Mouse (Mus musculus): Measurements from ENCODE around the gene Spryd3.

The Spryd3 gene

DNA sequence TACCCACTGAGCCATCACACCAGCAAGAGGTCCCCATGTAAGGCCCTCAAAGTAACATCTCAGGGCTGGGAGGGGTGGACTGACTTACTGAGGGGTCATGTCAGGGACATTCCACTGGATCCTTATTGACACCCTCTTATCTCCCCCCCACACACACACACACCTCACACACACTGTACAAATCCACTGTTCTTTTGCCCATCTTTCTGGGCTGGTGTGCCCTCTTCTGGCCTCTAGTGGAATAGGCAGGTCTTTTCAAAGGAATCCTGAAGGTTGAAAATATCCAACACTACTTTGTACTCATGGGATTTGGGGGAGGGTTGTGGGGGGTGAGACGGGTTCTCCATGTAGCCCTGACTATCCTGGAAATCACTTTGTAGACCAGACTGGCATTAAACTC lies 10.8 kb upstream of the Spryd3 start:
- peak; percentile 47 for DNase-seq (ENCODE audit: low spot score)

DNA sequence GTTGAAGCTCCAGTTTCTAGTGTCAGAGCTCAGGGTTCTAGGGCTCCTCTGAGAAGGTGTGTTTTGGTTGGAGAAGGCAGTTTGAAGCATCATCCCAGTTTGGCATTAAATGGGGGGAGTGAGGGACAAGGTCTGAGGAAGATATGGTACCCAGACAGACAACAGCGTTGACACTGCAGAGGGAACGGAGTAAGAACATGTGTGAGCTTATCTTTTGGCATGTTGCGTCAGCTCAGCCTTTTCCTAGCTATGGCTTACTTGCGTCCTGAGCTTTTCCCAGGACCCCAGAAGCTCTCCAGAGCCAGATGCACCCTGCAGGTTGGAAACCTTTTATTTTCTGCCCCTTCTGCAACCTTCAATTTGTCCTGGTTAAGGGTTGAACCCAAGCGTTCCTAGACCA lies 10.1 kb upstream of the Spryd3 start:
- DNase-seq (ENCODE audit: low spot score) = no peak

DNA sequence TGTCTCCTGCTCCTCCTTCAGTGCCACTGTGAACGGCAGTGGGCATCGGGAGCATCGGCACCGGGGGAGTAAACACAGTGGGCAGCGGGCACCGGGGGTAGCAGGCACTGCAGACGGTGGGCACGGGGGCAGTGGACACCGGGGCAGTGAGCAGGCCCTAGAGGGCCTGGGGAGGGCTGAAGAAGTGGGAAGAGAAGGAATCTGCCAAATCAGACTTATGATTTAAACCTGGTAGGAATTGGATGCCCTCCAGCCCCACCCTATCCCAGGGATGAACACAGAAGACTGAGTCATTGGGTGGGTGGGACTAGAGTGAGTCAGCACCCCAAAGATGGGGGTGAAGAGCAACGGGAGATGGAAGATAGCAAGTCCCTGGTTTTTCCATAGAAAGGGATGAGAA lies 9.3 kb upstream of the Spryd3 start:
- DNase-seq (ENCODE audit: low spot score) = no peak

DNA sequence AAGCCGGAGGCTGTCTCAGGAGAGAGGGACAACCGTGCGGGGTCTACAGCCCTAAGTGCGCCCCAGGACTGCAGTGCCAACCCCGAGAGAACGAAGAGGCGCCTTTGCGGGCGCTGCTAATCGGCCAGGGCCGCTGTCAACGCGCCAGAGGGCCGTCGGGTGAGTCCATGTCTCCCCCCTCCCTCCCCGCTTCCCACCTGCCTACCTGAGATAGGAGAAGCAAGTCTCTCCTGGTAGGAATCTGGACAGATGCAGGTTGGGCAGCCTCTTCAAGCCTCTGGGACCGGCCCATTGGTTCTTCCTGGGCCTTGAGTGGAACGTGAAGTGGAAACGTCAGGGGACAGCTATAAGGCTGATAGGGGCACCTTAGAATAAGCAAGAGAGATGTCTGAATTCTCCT lies 8.7 kb upstream of the Spryd3 start:
- no peak for DNase-seq (ENCODE audit: low spot score)

DNA sequence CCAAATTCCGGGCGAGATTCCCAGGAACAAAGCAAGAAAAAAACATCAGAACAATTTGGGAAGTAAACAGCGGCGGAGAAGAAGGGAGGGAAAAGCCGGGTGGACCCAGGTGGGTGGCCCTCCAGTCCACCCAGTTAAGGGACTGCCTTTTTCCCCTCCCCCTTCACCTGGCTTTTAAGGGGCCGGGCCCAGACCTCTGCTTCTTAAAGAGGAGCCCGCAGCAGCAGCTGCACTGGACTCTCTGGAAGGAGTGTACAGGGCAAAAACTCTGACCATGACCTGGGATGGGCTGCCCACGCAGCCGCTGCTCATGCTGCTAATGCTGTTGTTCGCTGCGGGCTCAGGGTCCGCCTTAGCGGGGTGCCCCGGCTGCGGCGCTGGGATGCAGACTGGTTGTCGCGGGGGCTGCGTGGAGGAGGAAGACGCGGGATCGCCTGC lies 8.3 kb upstream of the Spryd3 start, which contains the start of gene Igfbp6:
Gene Igfbp6, plus strand, starts transcription at position 89 of the 438 bp plus-strand sequence.
- no peak for DNase-seq (ENCODE audit: low spot score)

DNA sequence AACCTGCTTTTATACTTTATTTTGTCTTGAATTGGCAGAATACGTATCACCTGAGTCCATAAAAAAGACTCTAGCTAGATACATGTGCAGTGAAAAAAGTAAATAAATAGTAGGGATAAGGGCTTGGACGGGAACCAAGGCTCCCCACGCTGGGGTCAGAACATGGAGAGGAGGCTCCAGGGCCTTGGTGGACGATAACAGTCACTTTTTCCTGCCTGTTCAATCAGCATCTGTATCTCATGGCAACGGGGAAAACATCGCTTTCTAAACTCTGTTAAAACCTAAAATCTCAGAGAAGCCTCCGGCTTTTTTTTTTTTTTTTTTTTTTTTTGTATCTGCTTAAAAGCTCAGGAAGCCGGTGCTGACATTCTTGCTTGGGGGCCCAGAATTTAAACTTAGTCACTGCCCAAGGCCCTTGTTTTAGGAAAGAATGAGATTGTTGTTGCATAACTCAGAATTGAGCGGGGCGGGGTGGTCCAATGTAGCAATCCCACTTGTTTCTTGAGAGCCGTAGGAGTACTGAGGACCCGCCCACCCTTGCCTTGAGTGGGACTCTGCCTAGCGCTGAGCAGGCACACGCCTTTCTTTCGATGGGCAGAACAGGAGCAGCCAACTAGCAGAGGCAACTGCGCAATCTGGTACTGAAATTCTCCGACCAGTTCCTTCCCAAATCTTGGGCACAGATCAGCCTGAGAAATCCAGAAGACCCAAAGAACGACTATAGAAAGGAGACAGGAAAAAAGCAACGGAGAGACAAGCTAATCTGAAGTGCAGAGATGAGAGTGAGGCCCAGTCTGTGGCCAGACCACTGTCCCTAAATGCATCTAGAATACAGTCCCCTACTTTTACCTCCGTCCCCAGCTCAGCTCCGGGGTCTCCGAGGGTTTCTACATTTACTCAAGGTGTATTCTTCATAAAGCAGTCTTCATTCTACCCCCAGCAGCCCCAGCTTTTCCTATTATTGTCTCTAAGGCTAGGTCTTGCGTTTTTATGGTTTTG lies 7.2 kb upstream of the Spryd3 start:
- DNase-seq (ENCODE audit: low spot score) = no peak

DNA sequence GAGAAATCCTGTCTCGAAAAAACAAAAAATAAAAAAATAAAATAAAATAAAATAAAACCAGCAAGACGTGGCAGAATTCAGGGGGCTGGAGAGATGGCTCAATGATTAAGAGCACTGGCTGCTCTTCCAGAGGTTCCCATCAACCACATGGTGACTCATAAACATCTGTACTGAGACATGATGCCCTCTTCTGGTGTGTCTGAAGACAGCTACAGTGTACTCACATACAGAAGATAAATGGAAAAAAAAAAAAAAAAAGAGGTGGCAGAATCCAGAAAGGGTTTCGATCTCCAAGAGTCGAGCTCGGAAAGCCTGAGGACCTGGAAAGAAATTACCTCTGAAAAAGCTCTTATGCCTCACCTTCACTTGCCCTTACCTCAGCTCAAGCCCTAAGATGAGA lies 5.1 kb upstream of the Spryd3 start:
- no peak for DNase-seq (ENCODE audit: low spot score)

DNA sequence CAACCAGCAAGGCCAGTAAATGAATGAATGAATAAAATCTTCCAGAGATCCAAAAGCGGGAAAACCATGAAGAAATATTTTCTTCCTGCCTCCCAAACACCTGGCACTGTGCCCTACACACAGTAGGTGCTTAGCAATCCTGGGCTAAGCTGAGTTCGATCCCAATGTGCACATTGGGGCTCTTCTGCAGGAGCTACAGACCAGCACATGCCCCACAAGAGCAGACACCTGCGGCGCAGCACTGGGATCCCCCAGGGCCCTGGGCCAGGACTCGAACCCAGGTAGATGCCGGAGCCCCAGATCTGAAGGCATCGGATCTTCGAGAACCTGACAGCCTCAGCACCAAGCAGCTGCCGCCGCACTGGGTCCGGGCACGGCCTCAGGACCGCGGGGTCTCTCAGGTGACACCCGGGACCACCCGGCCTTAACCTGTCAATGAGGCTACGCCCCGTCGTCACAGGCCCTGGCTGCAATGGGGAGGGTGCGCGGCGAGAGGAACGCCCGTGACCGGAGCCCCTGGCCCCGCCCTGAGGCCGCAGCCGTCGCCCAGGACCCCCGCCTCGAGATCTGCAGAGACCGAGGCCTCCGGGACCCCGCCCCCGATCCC lies 409 bp downstream of the Spryd3 start:
- DNase-seq (ENCODE audit: low spot score) = no peak

DNA sequence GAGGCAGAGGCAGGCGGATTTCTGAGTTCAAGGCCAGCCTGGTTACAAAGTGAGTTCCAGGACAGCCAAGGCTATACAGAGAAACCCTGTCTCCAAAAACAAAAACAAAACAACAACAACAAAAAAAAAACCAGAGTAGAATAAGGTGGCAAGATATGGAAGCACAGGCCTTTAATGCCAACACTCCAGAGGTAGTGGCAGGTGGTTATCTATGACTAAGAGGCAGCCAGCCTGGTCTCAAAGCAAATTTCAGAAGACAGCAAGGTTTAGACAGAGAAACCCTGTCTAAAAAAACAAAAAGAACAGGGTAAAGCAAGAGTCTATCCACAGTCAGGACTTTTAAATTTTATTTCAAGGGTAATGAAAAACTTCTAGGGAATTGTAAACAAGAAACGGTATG lies 1.3 kb downstream of the Spryd3 start:
- no peak for DNase-seq (ENCODE audit: low spot score)

DNA sequence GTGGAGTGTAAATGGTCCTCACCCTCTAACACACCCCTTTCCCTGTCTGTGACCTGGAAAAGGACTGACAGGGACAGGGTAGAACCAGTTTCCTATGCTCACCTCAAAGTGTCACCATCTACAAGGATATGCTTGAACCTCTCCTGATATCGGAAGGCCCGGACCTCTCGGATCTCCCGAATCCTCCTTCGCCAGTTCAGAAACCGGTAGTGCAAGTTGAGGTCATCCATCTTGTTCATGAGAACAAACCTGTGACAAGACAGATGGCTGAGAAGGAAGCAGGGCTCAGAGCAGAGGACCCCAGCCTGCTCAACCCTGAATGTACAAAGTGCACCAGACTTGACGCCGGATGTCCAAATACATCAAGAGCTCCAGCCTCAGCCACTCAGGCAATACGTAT lies 2.7 kb downstream of the Spryd3 start:
- DNase-seq (ENCODE audit: low spot score) = no peak

DNA sequence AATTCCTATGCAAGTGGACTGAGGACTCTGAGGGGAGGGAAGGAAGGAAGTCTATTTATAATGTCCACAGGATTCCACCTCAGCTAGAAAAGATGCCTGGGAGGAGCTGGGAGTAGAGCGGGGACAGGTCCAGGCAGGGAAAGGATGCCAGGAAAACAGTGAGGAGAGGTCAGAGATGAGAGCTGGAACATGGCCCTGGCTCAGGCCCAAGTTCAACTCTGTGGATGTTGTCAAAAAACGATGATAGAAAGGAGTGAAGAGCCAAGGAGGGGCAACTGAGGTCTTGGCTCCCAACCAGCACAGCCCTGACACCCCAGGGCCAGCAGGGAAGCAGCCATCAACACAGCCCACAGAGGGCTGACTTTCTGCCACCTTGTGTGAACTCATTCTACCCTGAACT lies 9.7 kb downstream of the Spryd3 start:
- no peak for DNase-seq (ENCODE audit: low spot score)

DNA sequence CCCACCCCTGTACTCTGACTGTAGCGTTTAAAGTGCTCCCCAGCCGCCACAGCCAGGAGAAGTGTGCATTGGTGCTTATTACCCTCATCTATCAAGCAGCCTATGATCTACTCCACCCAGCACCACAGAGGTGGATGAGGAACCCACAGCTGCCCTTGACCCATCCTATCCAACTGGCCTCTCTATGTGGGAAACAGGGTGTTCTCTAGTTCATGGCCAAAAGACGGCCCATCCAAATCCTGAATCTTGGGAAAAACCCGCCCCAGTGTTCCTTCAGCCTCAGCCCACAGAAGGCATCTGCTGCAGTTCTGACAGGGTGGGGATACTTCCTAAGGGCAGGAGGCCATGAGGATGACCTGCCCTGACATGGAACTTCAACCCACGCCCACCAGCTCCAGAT lies 15.5 kb downstream of the Spryd3 start:
- DNase-seq (ENCODE audit: low spot score) = no peak

DNA sequence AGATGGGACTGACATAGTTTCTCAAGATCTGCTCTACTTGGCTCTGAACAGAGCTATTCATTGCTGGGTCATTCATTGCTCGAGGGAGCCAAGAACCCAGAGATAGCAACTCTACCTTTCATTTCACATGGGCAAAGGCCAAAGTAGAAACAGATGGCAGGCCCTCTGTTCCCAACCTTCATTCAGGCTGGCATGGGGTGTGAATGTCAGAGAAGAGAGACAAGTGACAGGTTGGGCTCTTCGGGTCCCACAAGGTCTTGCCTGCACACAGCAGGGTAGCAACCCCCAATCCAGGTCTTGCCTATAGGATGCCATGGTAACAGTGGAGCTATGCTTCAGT lies 16.2 kb downstream of the Spryd3 start:
- DNase-seq (ENCODE audit: low spot score) = no peak

DNA sequence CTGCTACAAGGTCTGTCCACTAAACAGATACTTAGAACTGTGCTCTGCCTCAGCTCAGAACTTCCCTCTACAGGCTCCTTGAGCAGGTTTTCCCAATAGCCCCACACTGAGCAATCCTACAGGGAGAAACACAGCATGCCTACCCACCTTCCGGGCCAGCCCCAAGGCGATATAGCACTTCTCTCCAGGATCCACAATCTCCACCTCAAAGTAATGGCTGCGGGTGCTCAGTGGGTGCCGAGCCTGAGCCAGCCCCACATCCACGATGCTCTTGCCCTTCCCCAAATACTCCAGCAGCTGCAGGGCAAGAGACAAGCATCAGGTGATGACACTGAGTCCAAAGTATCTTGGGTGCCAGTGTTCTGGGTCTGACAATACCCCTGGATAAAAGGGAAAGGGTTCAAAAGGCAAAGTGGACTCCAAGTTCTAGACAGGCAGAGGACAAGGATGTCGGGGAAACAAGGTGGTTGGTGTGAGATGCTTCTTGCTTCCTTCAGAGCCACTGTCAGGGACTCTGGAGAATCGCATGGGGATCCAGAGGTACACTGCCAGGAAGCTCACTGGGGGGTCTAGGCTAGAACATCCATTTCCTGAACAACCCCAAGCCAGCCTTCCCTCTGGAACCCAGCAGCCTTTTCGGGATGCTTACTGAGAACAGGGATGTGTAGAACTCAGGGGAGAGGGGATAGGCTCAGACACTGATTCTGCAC lies 16.8 kb downstream of the Spryd3 start:
- no peak for DNase-seq (ENCODE audit: low spot score)

DNA sequence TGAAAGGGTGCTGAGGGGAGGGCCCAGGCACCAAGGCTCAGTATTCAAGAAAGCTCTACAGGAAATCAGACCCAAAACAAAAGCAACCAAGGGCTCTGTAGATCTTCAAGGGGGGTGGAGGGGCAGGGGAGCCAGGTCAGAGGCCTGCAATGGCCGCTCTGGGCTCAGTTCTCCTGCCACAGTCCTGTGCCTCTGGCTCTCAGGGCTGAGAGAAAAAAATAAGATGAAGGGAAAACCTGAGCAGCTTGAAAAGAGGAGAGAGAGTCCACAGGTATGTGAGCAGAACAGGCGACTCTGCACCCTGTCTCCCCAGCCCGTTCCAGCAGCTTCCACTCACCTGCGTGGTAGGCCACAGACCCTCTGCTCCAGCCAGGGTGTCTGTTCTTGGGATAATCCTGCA lies 17.4 kb downstream of the Spryd3 start:
- no peak for DNase-seq (ENCODE audit: low spot score)

DNA sequence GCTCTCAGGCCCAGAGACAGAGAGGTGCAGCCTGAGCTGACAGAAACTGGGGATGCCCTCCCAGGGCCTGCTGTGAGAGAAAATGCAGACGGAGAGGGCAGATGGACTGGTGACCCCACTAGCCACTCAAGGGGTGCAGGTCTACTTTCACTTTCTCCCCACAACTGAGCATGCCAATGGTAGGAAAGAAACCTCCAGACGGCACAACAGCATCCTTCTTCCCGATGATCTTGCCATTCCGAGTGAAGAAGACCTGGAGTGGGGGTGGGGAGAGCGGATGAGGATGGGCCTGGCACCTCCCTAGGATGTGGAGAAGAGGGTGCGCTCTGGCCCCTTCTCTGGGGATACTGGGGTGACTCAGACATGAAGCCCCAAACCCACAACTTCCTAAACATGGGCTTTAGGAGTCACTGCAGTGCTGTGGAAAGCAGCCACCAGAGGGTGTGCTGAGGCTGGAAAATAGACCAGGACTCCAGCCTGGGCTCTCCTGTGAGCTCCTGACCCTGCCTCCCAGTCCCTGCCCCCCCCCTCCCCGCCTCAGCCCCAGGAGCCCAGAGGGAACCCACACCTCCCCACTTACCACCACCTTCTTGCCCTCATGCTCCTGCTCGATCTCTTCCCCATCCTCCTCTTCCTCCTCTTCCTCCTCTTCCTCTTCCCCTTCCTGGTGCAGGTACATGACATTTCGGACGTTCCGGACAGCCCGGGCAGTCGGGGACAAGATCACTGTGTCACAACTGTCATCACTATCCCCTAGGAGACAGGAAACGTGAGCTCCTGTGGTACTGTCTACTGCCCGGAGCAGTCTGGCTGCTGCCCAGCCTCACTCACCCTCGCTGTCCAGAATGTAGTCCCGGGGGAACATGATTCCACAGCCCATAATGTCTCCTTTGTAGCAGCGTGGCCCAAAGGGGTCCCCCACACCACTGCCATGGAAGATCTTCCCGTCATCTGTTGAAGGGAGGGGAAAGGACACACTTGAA lies 18.3 kb downstream of the Spryd3 start:
- no peak for DNase-seq (ENCODE audit: low spot score)

DNA sequence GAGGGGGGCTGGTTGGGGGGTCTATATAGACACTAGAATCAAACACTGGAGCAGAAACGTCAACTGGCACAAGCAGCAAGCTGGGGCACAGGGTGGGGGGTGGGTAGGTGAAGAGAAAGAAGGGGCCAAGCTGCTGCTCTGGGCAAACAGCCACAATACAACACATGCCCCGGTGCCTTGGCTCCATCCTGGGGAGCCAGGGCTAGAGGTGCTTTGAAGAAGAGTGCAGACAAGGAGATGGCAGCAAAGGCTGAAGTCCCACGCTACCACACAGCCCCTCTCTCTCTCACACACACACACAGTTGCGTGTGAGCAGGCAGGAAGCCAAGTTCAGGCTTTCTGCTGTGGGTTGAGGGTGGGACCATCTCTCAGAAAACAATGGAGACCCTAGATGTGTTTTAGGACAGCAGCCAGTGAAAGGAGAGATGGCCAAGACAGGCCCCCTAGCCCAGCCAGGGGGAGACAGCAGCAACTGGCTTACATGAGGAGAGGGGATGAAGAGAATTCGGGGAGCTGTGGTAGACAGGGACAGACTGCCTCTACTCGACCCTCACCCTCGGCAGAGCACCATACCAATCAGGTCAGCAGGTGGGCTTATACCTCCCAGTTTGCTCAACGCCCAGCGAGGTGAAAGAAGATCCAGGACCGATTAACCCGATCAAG lies 19.1 kb downstream of the Spryd3 start:
- DNase-seq (ENCODE audit: low spot score) = no peak

DNA sequence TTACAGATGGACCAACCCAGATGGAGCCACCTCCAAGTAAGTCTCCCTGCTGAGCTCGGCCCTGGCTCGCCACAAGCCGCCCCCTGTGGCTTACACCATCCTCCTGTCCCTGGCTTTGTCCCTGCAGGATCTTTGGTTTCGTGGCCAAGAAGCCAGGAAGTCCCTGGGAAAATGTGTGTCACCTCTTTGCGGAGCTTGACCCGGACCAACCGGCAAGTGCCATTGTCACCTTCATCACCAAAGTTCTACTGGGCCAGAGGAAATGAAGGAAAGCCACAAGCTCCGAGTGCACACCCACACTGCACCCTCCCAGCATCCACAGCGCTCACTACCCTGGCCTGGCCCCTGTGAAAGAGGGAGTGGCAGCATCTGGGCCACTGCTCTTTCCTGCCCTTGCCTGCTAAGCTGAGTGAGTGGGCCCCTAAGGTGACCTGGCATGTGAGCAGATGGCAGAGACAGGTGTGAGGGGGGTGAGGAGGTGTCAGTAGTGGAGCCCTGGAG lies 20.3 kb downstream of the Spryd3 start:
- DNase-seq (ENCODE audit: low spot score) = no peak

DNA sequence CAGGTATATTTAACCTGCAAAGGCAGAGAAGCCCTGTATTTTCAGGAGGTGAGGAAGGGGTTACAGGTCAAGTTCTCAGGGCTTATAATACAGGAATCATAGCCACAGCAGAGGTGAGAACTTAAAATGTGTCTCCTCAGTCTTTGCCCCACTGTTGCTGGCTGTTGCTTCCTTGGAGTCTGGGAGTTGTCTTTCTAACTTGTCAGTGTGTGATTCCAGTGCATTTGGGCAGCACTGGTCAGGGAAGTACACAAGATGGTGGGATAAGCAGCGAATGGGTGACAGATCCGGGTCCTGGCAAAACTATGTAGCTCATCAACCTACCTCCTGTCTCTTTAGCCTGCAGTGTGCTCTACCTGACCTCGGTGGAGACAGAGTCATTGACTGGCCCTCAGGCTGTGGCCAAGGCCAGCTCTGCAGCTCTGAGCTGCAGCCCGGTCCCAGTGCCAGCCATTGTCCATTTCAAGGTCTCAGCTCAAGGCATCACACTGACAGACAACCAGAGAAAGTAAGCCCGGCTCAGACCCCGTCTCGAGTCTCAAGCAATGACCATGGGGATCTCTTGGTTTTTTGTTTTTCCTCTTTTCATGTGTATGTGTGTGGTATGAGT lies 21.3 kb downstream of the Spryd3 start:
- DNase-seq (ENCODE audit: low spot score) = no peak

DNA sequence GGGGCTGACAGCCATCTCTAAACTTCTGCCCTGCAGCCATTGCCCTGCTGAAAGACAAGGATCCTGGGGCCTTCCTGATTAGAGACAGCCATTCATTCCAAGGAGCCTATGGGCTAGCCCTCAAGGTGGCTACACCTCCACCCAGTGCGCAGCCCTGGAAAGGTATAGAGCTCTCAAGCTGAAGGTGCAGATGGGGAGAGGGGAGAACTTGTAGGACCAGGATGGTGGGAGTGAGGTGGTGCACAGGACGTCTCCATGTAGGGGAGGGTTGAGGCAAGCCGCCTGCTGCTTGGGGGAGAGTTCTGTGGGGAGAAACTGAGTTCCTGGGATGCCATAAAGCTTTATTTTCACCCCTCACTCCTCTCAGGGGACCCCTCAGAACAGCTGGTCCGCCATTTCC lies 22.4 kb downstream of the Spryd3 start:
- no peak for DNase-seq (ENCODE audit: low spot score)

DNA sequence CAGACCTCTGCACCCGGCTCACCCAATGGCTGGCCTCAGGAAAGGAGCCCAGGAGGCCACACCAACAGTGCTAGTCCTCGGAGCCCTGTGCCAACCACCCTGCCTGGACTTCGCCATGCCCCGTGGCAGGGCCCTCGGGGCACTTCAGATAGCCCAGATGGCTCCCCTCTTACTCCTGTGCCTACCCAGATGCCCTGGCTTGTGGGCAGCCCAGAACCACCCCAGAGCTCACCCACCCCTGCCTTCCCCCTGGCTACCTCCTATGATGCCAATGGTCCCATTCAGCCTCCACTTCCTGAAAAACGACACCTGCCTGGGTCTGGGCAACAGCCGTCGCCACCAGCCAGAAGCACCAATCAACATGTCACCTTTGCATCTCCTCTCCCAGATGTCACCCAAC lies 23.2 kb downstream of the Spryd3 start:
- no peak for DNase-seq (ENCODE audit: low spot score)
